Comparison of ENCODE assay signal across 30 mouse cellular contexts in the genomic region with DNA sequence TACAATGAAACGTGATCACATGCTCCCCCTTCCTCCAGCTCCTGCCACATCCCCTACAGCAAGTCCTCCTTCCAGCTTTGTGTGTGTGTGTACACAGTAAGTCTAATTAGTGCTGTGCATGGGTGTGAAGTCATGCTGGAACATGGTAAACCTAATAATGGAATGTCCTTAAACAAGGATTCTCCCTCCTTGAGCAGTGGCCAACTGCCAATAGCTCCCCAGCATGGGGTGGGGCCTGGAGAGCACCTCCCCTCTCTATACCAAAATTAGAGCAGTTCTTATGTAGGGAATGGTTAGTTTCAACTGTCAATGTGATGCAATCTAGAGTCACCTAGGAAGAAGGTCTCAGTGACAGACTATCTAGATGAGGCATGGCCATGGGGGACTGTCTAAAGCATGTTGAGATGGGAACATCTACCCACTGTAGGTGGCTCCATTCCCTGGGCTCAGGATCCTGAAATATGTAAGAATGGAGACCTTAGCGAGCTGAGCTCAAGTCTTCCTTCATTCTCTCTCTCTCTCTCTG.
"Had no signal": no experiment of that assay in that cellular context is flagged by ENCODE, and none has a peak within 500 bp of the region (broad histone marks: within the 10 kb centered on the region; RNA-seq: fewer than 3 reads in every experiment).

No protein-coding gene starts in this region.

- H3K27ac ChIP-seq: limb, embryonic 12.5 days; limb, embryonic 13.5 days; limb, embryonic 15.5 days; liver, embryonic 12.5 days; liver, embryonic 13.5 days; liver, embryonic 14.5 days; liver, embryonic 15.5 days; lung, embryonic 15.5 days; macrophage; midbrain, embryonic 10.5 days; midbrain, embryonic 12.5 days; midbrain, embryonic 13.5 days; midbrain, embryonic 15.5 days; neural tube, embryonic 12.5 days had no signal

- H3K27me3 ChIP-seq: limb, embryonic 15.5 days; liver, embryonic 12.5 days; liver, embryonic 13.5 days; liver, embryonic 15.5 days; lung, embryonic 15.5 days; midbrain, embryonic 15.5 days; neural tube, embryonic 12.5 days had no signal

- H3K9me3 ChIP-seq: limb, embryonic 10.5 days; limb, embryonic 12.5 days; limb, embryonic 13.5 days; limb, embryonic 15.5 days; liver, embryonic 12.5 days; liver, embryonic 13.5 days; liver, embryonic 15.5 days; lung, embryonic 15.5 days; megakaryocyte, embryonic 14.5 days; midbrain, embryonic 10.5 days; midbrain, embryonic 12.5 days; midbrain, embryonic 13.5 days; midbrain, embryonic 15.5 days; neural tube, embryonic 12.5 days had no signal

- H3K4me3 ChIP-seq: limb, embryonic 10.5 days; limb, embryonic 12.5 days; limb, embryonic 13.5 days; limb, embryonic 15.5 days; liver, embryonic 12.5 days; liver, embryonic 13.5 days; liver, embryonic 15.5 days; lung, embryonic 15.5 days; megakaryocyte, embryonic 14.5 days; midbrain, embryonic 10.5 days; midbrain, embryonic 12.5 days; midbrain, embryonic 13.5 days; midbrain, embryonic 15.5 days; myocyte; neural tube, embryonic 12.5 days had no signal

- H3K9ac ChIP-seq: limb, embryonic 12.5 days; limb, embryonic 13.5 days; limb, embryonic 15.5 days; liver, embryonic 12.5 days; liver, embryonic 13.5 days; liver, embryonic 14.5 days; liver, embryonic 15.5 days; liver, postnatal 0 days; lung, embryonic 14.5 days; lung, embryonic 15.5 days; midbrain, embryonic 12.5 days; midbrain, embryonic 13.5 days; midbrain, embryonic 15.5 days; neural tube, embryonic 12.5 days had no signal

- H3K4me1 ChIP-seq: liver, embryonic 12.5 days; liver, embryonic 13.5 days; liver, embryonic 15.5 days; lung, embryonic 15.5 days had no signal

- DNase-seq: left cerebral cortex, postnatal 4 days; liver; liver, embryonic 13.5 days; liver, postnatal 0 days; lung, adult 18-20 months; lung, adult 2 months; lung, embryonic 14.5 days; lung, postnatal 10 days; lung, postnatal 14 days; lung, postnatal 36 days; lung, postnatal 4 days; midbrain, embryonic 14.5 days had no signal

- ATAC-seq: liver, embryonic 12.5 days; liver, postnatal 0 days; lung, postnatal 0 days; midbrain, embryonic 13.5 days; midbrain, embryonic 15.5 days; midbrain, embryonic 16.5 days had no signal

- H3K36me3 ChIP-seq: limb, embryonic 10.5 days; limb, embryonic 12.5 days; limb, embryonic 13.5 days; limb, embryonic 15.5 days; liver, embryonic 12.5 days; liver, embryonic 13.5 days; liver, embryonic 15.5 days; lung, embryonic 15.5 days; midbrain, embryonic 10.5 days; midbrain, embryonic 12.5 days; midbrain, embryonic 13.5 days; midbrain, embryonic 15.5 days; neural tube, embryonic 12.5 days had no signal
